Mouse (Mus musculus) lung, postnatal 0 days (tissue): ENCODE measurements around the gene Dscam.

Experiments used
- CTCF ChIP-seq: IDR thresholded peaks from 2 replicates; pipeline ENCODE4 v1.5.1; 2016; ENCODE audit warnings: antibody characterized with exemption, mild to moderate bottlenecking
- EP300 ChIP-seq: IDR thresholded peaks from 2 replicates; pipeline ENCODE4 v1.6.1; 2016; ENCODE audit warnings: antibody characterized with exemption, mild to moderate bottlenecking, control low read depth

GRCm38 (mm10) chr16:97003965-97004364, 166.6 kb downstream of the Dscam start:
- TF ChIP-seq CTCF (no peak), EP300 (no peak)
